Mouse (Mus musculus) heart, adult 18-20 months (tissue): Measurements from ENCODE around the gene Akap17b. TPM values are rescaled to one million over a fixed set of nuclear protein-coding genes. Genes with fewer than 3 reads are reported as not detected.
"Not testable (repeated sequence)": the region's sequence is repeated elsewhere in the genome, so short reads cannot be mapped to it uniquely, and the experiment has no call there.

Experiments used
- DNase-seq, 2 experiments: peaks; one replicate each; pipeline ENCODE4 v3.0.0; 2021 to 2022; ENCODE audit warnings: mixed read lengths in 1 of 2
- long read RNA-seq, 2 experiments: library from polyadenylated mRNA; stranded (forward); transcript quantifications; one replicate each; pipeline ENCODE4 v2.0.0; 2021
- total RNA-seq, 2 experiments: library from RNA; stranded (reverse); gene quantifications; 2 replicates each; pipeline ENCODE4 v1.2.3; 2021

Gene Akap17b
- 1 to 10 TPM; 2.4 to 2.6 TPM for total RNA-seq
- long read RNA-seq, experiment 1, partial matches to known transcripts, result 1 of 1 reads
- long read RNA-seq, experiment 1, other reads (novel, unspliced or antisense), result 0 of 1 reads
- long read RNA-seq, experiment 2, full-length matches to known transcripts, result 1 of 1 reads
- long read RNA-seq, experiment 2, partial matches to known transcripts, result 0 of 1 reads
- long read RNA-seq, experiment 2, other reads (novel, unspliced or antisense), result 0 of 1 reads

- peak; percentile 83 to 90 for DNase-seq
Measured at GRCm38 (mm10) chrX:36644657-36645551, at the start of gene Akap17b. TSS of gene Akap17b (minus strand) at chrX:36645395.

GRCm38 (mm10) chrX:36691365-36691764 lies 46.2 kb upstream of the Akap17b start:
- DNase-seq, result no peak

- DNase-seq, result no peak
Measured at GRCm38 (mm10) chrX:36689655-36690054, 44.5 kb upstream of the Akap17b start.

- DNase-seq, result no peak
Measured at GRCm38 (mm10) chrX:36676836-36677235, 31.6 kb upstream of the Akap17b start.

- no peak for DNase-seq
Measured at GRCm38 (mm10) chrX:36672708-36673107, 27.5 kb upstream of the Akap17b start.

- DNase-seq, result no peak
Measured at GRCm38 (mm10) chrX:36640046-36640445, 5.1 kb downstream of the Akap17b start.

GRCm38 (mm10) chrX:36630771-36631170 lies 14.4 kb downstream of the Akap17b start:
- no peak for DNase-seq

- DNase-seq, result peak; percentile 2 to 10
Measured at GRCm38 (mm10) chrX:36628102-36628501, 17.1 kb downstream of the Akap17b start.

GRCm38 (mm10) chrX:36609117-36609516 lies 36.1 kb downstream of the Akap17b start:
- no peak for DNase-seq

- no peak for DNase-seq
Measured at GRCm38 (mm10) chrX:36604040-36604439, 41.2 kb downstream of the Akap17b start.

- no peak for DNase-seq
Measured at GRCm38 (mm10) chrX:36602926-36603325, 42.3 kb downstream of the Akap17b start.

GRCm38 (mm10) chrX:36600066-36600465 lies 45.1 kb downstream of the Akap17b start:
- DNase-seq, result peak; percentile 9 to 25

GRCm38 (mm10) chrX:36599656-36600055 lies 45.5 kb downstream of the Akap17b start:
- no peak for DNase-seq

GRCm38 (mm10) chrX:36598861-36599344 lies 46.3 kb downstream of the Akap17b start:
- peak; percentile 1 to 26 for DNase-seq

- no peak for DNase-seq
Measured at GRCm38 (mm10) chrX:36598390-36598810, 46.8 kb downstream of the Akap17b start.

- DNase-seq, result peak; percentile 86 to 90
Measured at GRCm38 (mm10) chrX:36597707-36598389, 47.3 kb downstream of the Akap17b start, which contains the start of gene Pgrmc1. TSS of gene Pgrmc1 (plus strand) at chrX:36598206.

GRCm38 (mm10) chrX:36596483-36597120 lies 48.6 kb downstream of the Akap17b start:
- DNase-seq, result not testable (repeated sequence)

- DNase-seq, result no peak
Measured at GRCm38 (mm10) chrX:36595247-36595646, 49.9 kb downstream of the Akap17b start.

GRCm38 (mm10) chrX:36591539-36591938 lies 53.7 kb downstream of the Akap17b start:
- DNase-seq, result no peak

- DNase-seq, result no peak
Measured at GRCm38 (mm10) chrX:36591120-36591519, 54.1 kb downstream of the Akap17b start.

- DNase-seq, result no peak
Measured at GRCm38 (mm10) chrX:36590266-36590665, 54.9 kb downstream of the Akap17b start.
